Mouse (Mus musculus) heart, adult 2 months (tissue): ENCODE measurements at regions not wholly inside any gene's neighbourhood (a gene's known extent, or its start where the extent isn't known, plus 50 kb on each side); places are given as distances from the start of the nearest gene placed in this dataset.

Source experiments
- CTCF ChIP-seq: fragments of 200-600 bp; IDR thresholded peaks from 2 replicates; pipeline ENCODE4 v1.8.1; 2022; ENCODE audit warnings: antibody characterized with exemption, mild to moderate bottlenecking, moderate library complexity
- EP300 ChIP-seq: fragments of 200-500 bp; IDR thresholded peaks from 2 replicates; pipeline ENCODE4 v1.6.1; 2011; ENCODE audit warnings: low read depth, low read length, control low read depth; ENCODE audit not compliant: insufficient read depth

DNA sequence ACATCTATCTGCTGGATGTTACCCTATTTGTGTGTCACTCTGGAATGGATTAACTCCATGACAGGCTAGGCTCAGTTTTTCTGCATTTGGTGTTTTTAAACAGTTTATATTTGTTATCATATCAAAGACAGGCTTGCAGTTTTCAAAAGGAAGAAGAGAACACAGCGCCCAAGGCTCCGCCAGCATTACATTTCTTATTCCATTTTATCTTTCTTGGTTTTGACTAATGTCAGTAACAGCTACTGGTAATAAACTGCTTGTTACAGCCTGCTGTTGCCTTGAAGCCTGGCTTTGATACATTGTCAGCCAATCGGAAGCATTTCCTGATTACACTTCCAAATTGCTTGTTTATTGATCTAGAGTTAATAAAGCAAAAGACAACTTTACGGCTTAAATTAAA, 219.4 kb upstream of the Mdfic start:
- TF ChIP-seq CTCF (no peak), EP300 (no peak)
